In the genomic region with DNA sequence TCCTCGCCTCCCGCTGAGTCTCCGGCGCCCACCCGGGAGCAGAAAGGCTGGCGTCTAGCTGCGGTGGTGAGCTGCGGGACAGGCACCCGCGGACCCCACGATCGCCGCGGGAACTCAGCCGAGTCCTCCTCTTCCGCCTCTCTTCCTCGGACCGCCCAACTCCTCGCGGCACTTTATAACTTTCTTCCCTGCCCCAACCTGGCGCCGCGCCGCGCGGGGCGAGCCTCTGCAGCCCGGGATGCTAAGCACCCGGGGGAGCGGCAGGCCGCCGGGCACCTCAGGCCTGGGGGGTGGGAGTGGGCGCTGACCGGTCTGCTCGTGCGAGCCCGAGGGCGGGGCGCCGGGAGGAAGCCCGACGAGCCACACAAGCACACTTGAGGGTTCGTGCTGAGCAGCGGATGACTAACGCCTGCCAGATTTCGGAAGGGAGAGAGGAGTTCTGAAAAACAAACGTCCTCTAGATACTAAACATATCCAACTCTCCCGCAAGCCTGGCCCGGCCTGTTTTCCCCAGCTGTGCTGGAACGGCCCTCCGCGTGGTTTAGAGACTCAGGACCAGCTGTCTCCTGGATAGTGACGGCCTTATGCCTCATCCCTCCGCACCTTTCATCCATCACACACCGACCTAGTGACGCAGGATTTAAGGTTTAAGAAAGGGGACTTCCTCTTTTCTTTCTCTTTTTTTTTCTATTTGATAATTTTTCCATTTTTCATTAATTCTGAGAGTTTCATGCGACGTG, we compare ENCODE assay signal across 8 mouse cellular contexts. TPM values are rescaled to one million over a fixed set of nuclear protein-coding genes. Genes with fewer than 3 reads are reported as not detected.
DNase-seq lines count a peak whose midpoint lies in the region; ATAC-seq lines count a peak whose summit lies in the region.

A gene (minus strand): TSS at position 142 of the 740 bp plus-strand sequence.

- DNase-seq in spleen, adult 12 weeks (ENCODE audit: low spot score): peak; percentile 9
- DNase-seq in spleen, postnatal 14 days (ENCODE audit: low spot score in 2 of 2): no peak
- DNase-seq in embryonic facial prominence, embryonic 11.5 days (ENCODE audit: low spot score): peak; percentile 60
- peak; percentile 99 for DNase-seq in heart, adult 11 months
- DNase-seq in midbrain, embryonic 14.5 days: peak; percentile 69

- 2% methylated on average over 56 of the region's 58 CpGs for WGBS in embryonic facial prominence, embryonic 11.5 days
- WGBS in intestine, embryonic 16.5 days: 2% methylated on average over 58 of the region's 58 CpGs
- 2% methylated on average over 58 of the region's 58 CpGs for WGBS in limb, embryonic 15.5 days
- WGBS in midbrain, embryonic 14.5 days: 3% methylated on average over 58 of the region's 58 CpGs
- 3% methylated on average over 55 of the region's 58 CpGs for WGBS in stomach, embryonic 14.5 days

- H3K4me2 ChIP-seq in embryonic facial prominence, embryonic 11.5 days (ENCODE audit: low read depth, low read length): peak within 1 kb of the TSS; percentile 81
- peak within 1 kb of the TSS; percentile 73 for H3K4me2 ChIP-seq in intestine, embryonic 16.5 days (ENCODE audit: low read depth, low read length)
- H3K4me2 ChIP-seq in limb, embryonic 15.5 days: peak within 1 kb of the TSS; percentile 73
- peak within 1 kb of the TSS; percentile 99 for H3K4me2 ChIP-seq in midbrain, embryonic 14.5 days (ENCODE audit: low read length)
- peak within 1 kb of the TSS; percentile 64 for H3K4me2 ChIP-seq in stomach, embryonic 14.5 days (replicated peaks; ENCODE audit: low read depth, low read length)

- H3K27me3 ChIP-seq in embryonic facial prominence, embryonic 11.5 days (ENCODE audit: control insufficient read depth, insufficient read depth, low read length): no peaks in the 10 kb centered on the region
- no peaks in the 10 kb centered on the region for H3K27me3 ChIP-seq in intestine, embryonic 16.5 days (replicated peaks; ENCODE audit: control insufficient read depth, insufficient read depth, low read length)
- no peaks in the 10 kb centered on the region for H3K27me3 ChIP-seq in limb, embryonic 15.5 days
- no peaks in the 10 kb centered on the region for H3K27me3 ChIP-seq in midbrain, embryonic 14.5 days (ENCODE audit: control insufficient read depth, insufficient read depth, low read length)
- no peaks in the 10 kb centered on the region for H3K27me3 ChIP-seq in stomach, embryonic 14.5 days (ENCODE audit: control insufficient read depth, insufficient read depth, low read length)

- no peaks in the 10 kb centered on the region for H3K9me3 ChIP-seq in embryonic facial prominence, embryonic 11.5 days (replicated peaks; ENCODE audit: control insufficient read depth, low read length)
- no peaks in the 10 kb centered on the region for H3K9me3 ChIP-seq in intestine, embryonic 16.5 days (ENCODE audit: control insufficient read depth, low read length)
- no peaks in the 10 kb centered on the region for H3K9me3 ChIP-seq in limb, embryonic 15.5 days
- no peaks in the 10 kb centered on the region for H3K9me3 ChIP-seq in midbrain, embryonic 14.5 days (ENCODE audit: control insufficient read depth, low read length)
- H3K9me3 ChIP-seq in stomach, embryonic 14.5 days (ENCODE audit: control insufficient read depth, low read depth, low read length): no peaks in the 10 kb centered on the region

- H3K36me3 ChIP-seq in embryonic facial prominence, embryonic 11.5 days (replicated peaks; ENCODE audit: control insufficient read depth, insufficient read depth, low read depth, low read length): no peaks in the 10 kb centered on the region
- H3K36me3 ChIP-seq in intestine, embryonic 16.5 days (ENCODE audit: control insufficient read depth, insufficient read depth, low read length): no peaks in the 10 kb centered on the region
- H3K36me3 ChIP-seq in limb, embryonic 15.5 days: peaks cover 4% of the 10 kb centered on the region; the same call in 1 of the 2 replicates
- no peaks in the 10 kb centered on the region for H3K36me3 ChIP-seq in midbrain, embryonic 14.5 days (ENCODE audit: control insufficient read depth, insufficient read depth, low read length)
- peaks cover 6% of the 10 kb centered on the region; the same call in 1 of the 2 replicates for H3K36me3 ChIP-seq in stomach, embryonic 14.5 days (ENCODE audit: control insufficient read depth, insufficient read depth, low read length)

- H3K4me3 ChIP-seq in embryonic facial prominence, embryonic 11.5 days (ENCODE audit: low read depth, low read length): peak within 1 kb of the TSS; percentile 80
- H3K4me3 ChIP-seq in intestine, embryonic 16.5 days (ENCODE audit: low read length): peak within 1 kb of the TSS; percentile 85
- peak within 1 kb of the TSS; percentile 80 for H3K4me3 ChIP-seq in limb, embryonic 15.5 days
- H3K4me3 ChIP-seq in midbrain, embryonic 14.5 days (replicated peaks; ENCODE audit: low read depth, low read length): peak within 1 kb of the TSS; percentile 67
- peak within 1 kb of the TSS; percentile 72 for H3K4me3 ChIP-seq in stomach, embryonic 14.5 days (ENCODE audit: low read depth, low read length)

- ATAC-seq in embryonic facial prominence, embryonic 11.5 days (replicated peaks; ENCODE audit: insufficient number of reproducible peaks, low FRiP score, low TSS enrichment, low read depth): peak; percentile 68
- ATAC-seq in intestine, embryonic 16.5 days: peak; percentile 81
- ATAC-seq in limb, embryonic 15.5 days (ENCODE audit: insufficient number of reproducible peaks, low FRiP score, low TSS enrichment, low read depth): peak; percentile 70
- peak; percentile 62 for ATAC-seq in midbrain, embryonic 14.5 days (ENCODE audit: low FRiP score, low TSS enrichment)
- ATAC-seq in stomach, embryonic 14.5 days (ENCODE audit: insufficient number of reproducible peaks, insufficient read depth, low FRiP score, low read depth): peak; percentile 83

- peak within 1 kb of the TSS; percentile 81 for H3K27ac ChIP-seq in embryonic facial prominence, embryonic 11.5 days (replicated peaks; ENCODE audit: low read depth, low read length)
- peak within 1 kb of the TSS; percentile 92 for H3K27ac ChIP-seq in intestine, embryonic 16.5 days (ENCODE audit: low read length)
- peak within 1 kb of the TSS; percentile 84 for H3K27ac ChIP-seq in limb, embryonic 15.5 days
- peak within 1 kb of the TSS; percentile 43 for H3K27ac ChIP-seq in midbrain, embryonic 14.5 days (replicated peaks; ENCODE audit: low read depth, low read length)
- H3K27ac ChIP-seq in stomach, embryonic 14.5 days (ENCODE audit: low read length): peak within 1 kb of the TSS; percentile 87

- H3K4me1 ChIP-seq in embryonic facial prominence, embryonic 11.5 days (ENCODE audit: control insufficient read depth, insufficient read depth, low read length): no peaks in the 10 kb centered on the region
- peaks cover 17% of the 10 kb centered on the region; the same call in 1 of the 2 replicates for H3K4me1 ChIP-seq in intestine, embryonic 16.5 days (ENCODE audit: control insufficient read depth, insufficient read depth, low read length)
- H3K4me1 ChIP-seq in limb, embryonic 15.5 days: peaks cover 15% of the 10 kb centered on the region
- H3K4me1 ChIP-seq in midbrain, embryonic 14.5 days (ENCODE audit: control insufficient read depth, insufficient read depth, low read length): peaks cover 4% of the 10 kb centered on the region; the same call in 1 of the 2 replicates
- peaks cover 15% of the 10 kb centered on the region; the same call in 1 of the 2 replicates for H3K4me1 ChIP-seq in stomach, embryonic 14.5 days (ENCODE audit: control insufficient read depth, insufficient read depth, low read length)

- peak within 1 kb of the TSS; percentile 93 for H3K9ac ChIP-seq in embryonic facial prominence, embryonic 11.5 days (replicated peaks; ENCODE audit: low read length)
- peak within 1 kb of the TSS; percentile 93 for H3K9ac ChIP-seq in intestine, embryonic 16.5 days (ENCODE audit: low read depth, low read length)
- peak within 1 kb of the TSS; percentile 83 for H3K9ac ChIP-seq in limb, embryonic 15.5 days
- peak within 1 kb of the TSS; percentile 70 for H3K9ac ChIP-seq in midbrain, embryonic 14.5 days (replicated peaks; ENCODE audit: low read length)
- peak within 1 kb of the TSS; percentile 45 for H3K9ac ChIP-seq in stomach, embryonic 14.5 days (replicated peaks; ENCODE audit: low read depth, low read length)

RNA-seq across cellular contexts. Expression of the gene that starts here (rescaled TPM):
- 19.6 and 20.4 TPM in 2 replicates for polyA plus RNA-seq in embryonic facial prominence, embryonic 11.5 days (2014; fragmentation: Nextera tagmentation; extraction: Ambion mirVana)
- polyA plus RNA-seq in intestine, embryonic 16.5 days (2015; fragmentation: Nextera tagmentation; extraction: Ambion mirVana): 19.7 and 21.3 TPM in 2 replicates
- polyA plus RNA-seq in limb, embryonic 15.5 days (2015; fragmentation: Nextera tagmentation; extraction: Ambion mirVana): 28.6 and 28.7 TPM in 2 replicates
- polyA plus RNA-seq in midbrain, embryonic 14.5 days (2014; fragmentation: Nextera tagmentation; extraction: Ambion mirVana): 1.3 and 4.4 TPM in 2 replicates
- 22.2 and 24.4 TPM in 2 replicates for polyA plus RNA-seq in stomach, embryonic 14.5 days (2014; fragmentation: Nextera tagmentation; extraction: Ambion mirVana)

Comparison
In these comparisons a context has a peak if more than half of its experiments do, and no peak if none do; other contexts are left out.
1. DNase-seq: peak in spleen, adult 12 weeks (single experiment), embryonic facial prominence, embryonic 11.5 days (single experiment), heart, adult 11 months (single experiment) and midbrain, embryonic 14.5 days (single experiment); none in spleen, postnatal 14 days (0 of 2).
2. Peak in every context shown above with its lines, with median percentiles within 50 percentile points of each other: ATAC-seq, H3K27ac ChIP-seq, H3K4me2 ChIP-seq, H3K4me3 ChIP-seq and H3K9ac ChIP-seq.